Mouse (Mus musculus): Measurements from ENCODE around the gene Ell2.

The Ell2 gene

DNA sequence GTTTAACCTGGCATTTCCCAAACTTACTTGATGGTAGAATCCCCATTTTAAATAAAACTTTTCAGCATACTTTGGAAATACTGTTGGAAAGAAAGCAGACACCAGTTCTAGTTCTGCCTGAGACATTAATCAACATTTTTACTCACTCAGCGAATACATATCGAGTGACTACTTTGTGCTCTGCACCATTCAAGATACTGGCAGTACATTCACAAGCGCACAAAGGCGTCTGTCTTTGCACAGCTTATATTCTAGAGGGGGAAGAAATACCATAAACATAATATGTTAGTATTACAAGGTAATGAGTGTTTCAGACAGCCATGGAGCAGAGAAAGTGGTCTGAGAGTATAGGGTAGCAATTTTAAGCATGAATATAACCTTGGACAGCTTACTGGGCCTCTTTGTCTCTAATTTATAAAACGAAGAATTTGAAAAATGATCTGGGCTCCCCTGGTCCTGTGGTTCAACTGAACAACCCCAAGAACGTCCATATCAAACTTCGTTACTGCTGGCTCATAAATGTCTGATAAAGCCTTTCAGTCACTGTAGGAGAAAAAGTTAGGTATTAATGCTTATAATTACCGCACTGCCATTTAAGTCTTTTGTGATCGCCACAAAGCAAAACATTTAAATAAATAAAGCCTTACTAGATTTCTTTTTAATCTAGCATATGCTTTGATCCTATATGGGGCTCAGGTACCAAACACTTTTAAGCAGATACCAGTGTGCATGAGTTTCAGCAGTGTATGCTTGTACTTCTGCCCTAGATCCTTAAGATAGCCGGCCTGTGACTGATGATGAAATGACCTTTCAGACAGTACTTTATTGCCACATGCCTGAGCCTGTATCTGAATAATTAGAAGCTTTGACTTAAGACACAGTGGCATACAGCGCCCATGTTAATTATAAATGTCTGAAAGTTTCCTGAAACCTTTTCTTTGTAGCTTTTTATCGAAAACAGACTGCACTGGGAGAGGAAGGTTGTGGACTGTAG lies 35.5 kb downstream of the Ell2 start:
- peaks cover 2% of the 10 kb centered on the region; the same call in 1 of the 2 replicates for H3K36me3 ChIP-seq (ENCODE audit: control insufficient read depth, insufficient read depth, low read length, poor library complexity, severe bottlenecking)
- H3K27me3 ChIP-seq (ENCODE audit: control insufficient read depth, insufficient read depth, low read length, poor library complexity, severe bottlenecking): no peaks in the 10 kb centered on the region
- no peak for DNase-seq (ENCODE audit: low read depth, low spot score)

DNA sequence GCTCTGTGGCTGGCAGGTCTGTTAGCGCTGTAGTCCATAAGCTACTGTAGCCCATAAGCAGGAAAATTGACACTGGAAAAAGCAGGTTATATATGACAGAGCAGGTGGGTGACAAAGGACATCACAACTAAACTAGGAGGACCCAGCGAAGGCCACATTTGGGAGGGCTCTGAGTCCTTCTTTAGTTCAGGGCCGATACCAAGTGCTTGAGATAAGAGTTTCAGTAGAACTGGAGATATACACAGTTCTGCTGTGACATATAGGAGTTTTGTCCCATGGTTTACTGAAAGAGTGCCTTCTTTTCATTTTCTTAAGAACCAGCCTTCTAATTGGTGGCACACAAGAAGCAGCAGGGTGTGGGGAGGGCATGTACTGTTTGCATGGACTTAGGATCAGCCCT lies 36.4 kb downstream of the Ell2 start:
- peaks cover 2% of the 10 kb centered on the region; the same call in 1 of the 2 replicates for H3K36me3 ChIP-seq (ENCODE audit: control insufficient read depth, insufficient read depth, low read length, poor library complexity, severe bottlenecking)
- H3K27me3 ChIP-seq (ENCODE audit: control insufficient read depth, insufficient read depth, low read length, poor library complexity, severe bottlenecking): no peaks in the 10 kb centered on the region
- DNase-seq (ENCODE audit: low read depth, low spot score): no peak

DNA sequence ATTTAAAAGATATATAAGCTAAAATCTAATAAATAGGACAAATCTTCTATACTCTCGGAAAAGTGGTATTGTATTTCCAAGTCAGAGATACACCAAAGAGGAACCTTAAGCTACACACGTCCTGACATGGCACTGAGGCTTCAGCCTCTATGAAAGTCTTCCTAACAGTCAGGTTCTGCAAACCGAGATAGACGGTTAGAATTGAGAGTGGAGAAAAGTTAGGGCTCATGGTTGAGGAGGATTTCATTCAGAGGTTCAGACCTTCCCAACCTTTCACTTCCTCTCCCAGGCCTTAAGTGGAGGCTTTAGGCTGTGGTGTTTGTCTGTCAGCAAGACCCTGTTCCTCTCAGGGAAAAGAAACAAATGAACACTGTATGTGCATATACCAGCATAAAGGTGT lies 37.5 kb downstream of the Ell2 start:
- H3K27me3 ChIP-seq (ENCODE audit: control insufficient read depth, insufficient read depth, low read length, poor library complexity, severe bottlenecking): no peaks in the 10 kb centered on the region
- peaks cover 2% of the 10 kb centered on the region; the same call in 1 of the 2 replicates for H3K36me3 ChIP-seq (ENCODE audit: control insufficient read depth, insufficient read depth, low read length, poor library complexity, severe bottlenecking)
- DNase-seq (ENCODE audit: low read depth, low spot score): no peak

DNA sequence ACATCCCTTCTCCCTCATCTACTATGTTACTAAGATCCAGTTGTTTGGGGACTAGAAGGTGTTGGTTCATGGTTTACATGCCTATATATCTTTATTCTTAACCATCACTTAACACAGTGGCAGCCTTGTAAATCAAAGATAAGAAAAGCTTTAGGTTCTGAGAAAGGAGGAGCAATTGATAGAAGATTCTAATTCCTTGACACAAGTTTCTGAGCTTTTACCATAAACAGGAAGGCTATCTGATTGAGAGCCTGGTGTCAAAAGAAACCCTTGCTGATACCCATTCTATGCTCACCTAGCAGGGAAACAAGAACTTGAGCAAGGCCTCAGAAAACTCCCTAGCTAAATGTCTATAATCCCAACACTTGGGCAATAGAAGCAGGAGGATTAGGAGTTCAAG lies 38.8 kb downstream of the Ell2 start:
- Histone ChIP-seq H3K36me3 (ENCODE audit: control insufficient read depth, insufficient read depth, low read length, poor library complexity, severe bottlenecking) (peaks cover 2% of the 10 kb centered on the region; the same call in 1 of the 2 replicates), H3K27me3 (ENCODE audit: control insufficient read depth, insufficient read depth, low read length, poor library complexity, severe bottlenecking) (no peaks in the 10 kb centered on the region)
- no peak for DNase-seq (ENCODE audit: low read depth, low spot score)

DNA sequence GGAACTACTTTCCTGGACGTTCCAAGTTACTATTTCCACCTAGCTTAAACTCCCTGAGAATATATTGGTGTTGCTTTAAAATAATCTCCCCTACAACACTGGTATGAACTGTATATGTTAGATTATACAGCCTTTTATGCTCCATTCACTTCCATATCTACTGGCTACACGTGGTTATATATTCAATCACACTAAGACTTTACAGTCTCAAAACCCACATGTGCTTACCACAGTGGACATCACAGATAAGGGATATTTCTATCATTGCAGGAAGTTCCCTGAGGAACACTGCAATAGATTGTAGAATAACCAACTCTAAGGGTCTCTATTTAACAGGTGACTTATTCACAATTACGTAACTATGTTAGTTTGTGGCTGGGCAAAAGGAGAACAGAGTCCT lies 40.7 kb downstream of the Ell2 start:
- DNase-seq (ENCODE audit: low read depth, low spot score): no peak
- Histone ChIP-seq H3K27me3 (ENCODE audit: control insufficient read depth, insufficient read depth, low read length, poor library complexity, severe bottlenecking) (no peaks in the 10 kb centered on the region), H3K36me3 (ENCODE audit: control insufficient read depth, insufficient read depth, low read length, poor library complexity, severe bottlenecking) (0 out of 2 replicates have a peak, but pooled peaks cover 3% of the 10 kb centered on the region)

DNA sequence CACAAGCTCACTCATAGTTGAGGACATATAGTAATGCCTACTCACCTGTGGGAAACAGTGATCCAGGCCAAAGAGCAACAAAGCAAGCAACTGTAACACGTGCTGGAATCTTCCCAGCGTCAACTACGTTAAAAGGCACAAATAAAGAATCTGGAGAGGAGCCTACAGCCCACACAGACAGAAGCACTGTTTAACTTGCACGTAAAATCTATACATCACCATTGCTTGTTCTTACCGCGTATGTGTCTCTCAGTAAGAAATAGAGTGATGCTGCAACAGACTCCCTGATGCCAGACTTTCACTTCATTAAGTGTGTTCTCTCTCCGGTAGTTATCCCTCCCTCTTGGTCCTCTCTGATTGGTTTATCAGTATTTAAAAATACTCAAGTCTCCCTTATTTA lies 42.1 kb downstream of the Ell2 start:
- H3K27me3 ChIP-seq (ENCODE audit: control insufficient read depth, insufficient read depth, low read length, poor library complexity, severe bottlenecking): no peaks in the 10 kb centered on the region
- H3K36me3 ChIP-seq (ENCODE audit: control insufficient read depth, insufficient read depth, low read length, poor library complexity, severe bottlenecking): 0 out of 2 replicates have a peak, but pooled peaks cover 3% of the 10 kb centered on the region
- DNase-seq (ENCODE audit: low read depth, low spot score): no peak

DNA sequence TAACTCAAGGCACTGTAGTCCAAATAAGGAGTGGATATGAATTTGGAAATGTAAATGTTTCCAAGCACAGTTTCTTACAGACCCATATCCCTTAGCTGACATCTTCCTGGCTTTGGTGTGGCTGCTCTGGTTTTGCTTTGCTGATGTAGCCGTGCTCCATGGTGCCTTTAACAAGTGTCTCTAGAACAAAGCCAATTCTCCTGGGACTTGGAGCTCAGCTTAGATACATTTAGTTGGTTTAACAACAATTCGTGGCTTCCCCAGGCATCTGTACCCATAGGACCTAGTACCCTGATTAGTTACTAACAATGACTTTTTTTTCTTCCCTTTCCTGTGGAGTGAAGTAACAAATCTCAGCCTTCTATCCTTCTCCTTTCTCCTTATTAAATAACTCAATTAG lies 44.2 kb downstream of the Ell2 start:
- Histone ChIP-seq H3K36me3 (ENCODE audit: control insufficient read depth, insufficient read depth, low read length, poor library complexity, severe bottlenecking) (peaks cover 3% of the 10 kb centered on the region; the same call in 1 of the 2 replicates), H3K27me3 (ENCODE audit: control insufficient read depth, insufficient read depth, low read length, poor library complexity, severe bottlenecking) (no peaks in the 10 kb centered on the region)
- DNase-seq (ENCODE audit: low read depth, low spot score): no peak

DNA sequence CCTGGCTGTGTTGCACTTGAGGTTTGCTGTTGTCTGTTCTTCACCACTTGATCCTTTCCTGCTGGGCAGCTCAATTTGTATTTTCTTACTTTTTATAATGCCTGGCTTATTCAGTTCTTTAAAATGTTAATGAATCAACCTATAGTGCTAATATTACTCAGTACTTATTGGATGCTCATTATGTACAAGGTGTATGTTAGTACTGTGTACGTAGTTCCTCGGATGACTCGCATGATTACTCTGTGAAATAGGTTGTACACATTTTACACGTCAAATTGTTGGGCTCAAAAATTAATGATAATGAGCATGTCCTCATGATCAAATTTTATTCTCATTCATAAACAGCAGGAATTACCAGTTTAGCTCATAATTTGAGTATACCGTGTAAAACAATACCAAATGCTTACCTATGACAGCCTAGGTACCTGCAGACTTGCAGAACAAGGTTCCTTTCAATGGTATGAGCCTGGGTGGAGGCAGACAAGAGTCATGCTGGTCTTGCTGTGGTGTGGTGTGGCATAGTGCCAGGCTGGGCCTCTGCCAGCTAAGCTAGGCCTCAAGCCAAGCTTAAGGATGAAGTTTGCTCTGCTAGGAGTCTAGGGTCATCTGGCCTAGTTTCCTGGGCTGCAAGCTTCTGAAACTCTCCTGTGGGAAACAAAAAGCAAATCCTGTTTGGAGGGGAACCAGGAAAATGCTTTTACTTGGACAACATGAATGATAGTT lies 45.8 kb downstream of the Ell2 start:
- no peak for DNase-seq (ENCODE audit: low read depth, low spot score)
- Histone ChIP-seq H3K27me3 (ENCODE audit: control insufficient read depth, insufficient read depth, low read length, poor library complexity, severe bottlenecking) (no peaks in the 10 kb centered on the region), H3K36me3 (ENCODE audit: control insufficient read depth, insufficient read depth, low read length, poor library complexity, severe bottlenecking) (peaks cover 6% of the 10 kb centered on the region; the same call in 1 of the 2 replicates)

DNA sequence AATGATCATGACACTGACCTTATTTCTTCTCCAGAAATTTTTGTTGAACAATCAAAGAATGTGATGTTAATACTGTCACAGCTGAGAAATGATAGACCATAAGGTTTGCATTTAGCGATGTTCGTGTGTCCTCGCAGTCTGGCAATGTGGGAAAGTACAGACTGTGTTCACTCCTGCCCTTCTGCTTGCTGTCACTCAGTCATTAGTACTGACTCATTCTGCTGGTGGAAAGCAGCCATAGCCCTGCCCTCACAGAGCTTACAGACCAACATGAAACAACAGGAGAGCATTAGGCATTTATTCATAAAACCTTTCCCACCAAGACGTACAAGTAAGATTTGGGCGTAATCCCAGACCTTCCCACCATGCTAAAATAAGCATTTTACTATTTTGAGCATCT lies 47.8 kb downstream of the Ell2 start:
- peaks cover 6% of the 10 kb centered on the region; the same call in 1 of the 2 replicates for H3K36me3 ChIP-seq (ENCODE audit: control insufficient read depth, insufficient read depth, low read length, poor library complexity, severe bottlenecking)
- no peak for DNase-seq (ENCODE audit: low read depth, low spot score)
- H3K27me3 ChIP-seq (ENCODE audit: control insufficient read depth, insufficient read depth, low read length, poor library complexity, severe bottlenecking): no peaks in the 10 kb centered on the region

DNA sequence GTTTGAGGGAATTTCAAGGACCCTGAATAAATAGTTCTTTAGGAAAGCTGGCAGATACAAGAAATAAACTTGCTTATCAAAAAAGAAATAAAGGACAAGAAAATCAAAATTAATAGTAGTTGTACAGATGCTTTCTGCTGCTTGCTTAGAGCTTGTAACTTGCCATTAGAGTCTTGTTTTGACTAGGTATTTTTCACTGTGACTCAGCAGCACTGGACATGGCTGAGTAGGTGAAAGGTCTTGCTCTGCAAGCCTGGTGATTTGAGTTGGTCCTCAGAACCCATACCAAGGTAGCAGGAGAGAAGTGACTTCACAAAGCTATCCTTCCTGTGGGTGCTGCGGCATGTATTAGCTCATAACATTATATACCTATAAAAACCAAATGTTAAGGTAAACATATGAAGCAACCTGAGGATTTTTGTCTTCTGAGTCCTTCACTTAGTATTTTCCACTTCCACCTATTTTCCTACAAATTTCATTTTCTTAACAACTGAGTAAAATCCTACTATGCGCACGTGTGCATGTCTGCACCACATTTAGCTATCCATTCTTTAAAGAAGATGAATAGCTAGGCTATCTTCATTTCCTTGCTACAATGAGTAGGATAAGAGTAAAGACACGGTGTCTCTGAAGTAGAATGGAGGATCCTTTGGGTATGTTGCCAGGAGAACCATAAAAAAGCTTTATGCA lies 54.4 kb downstream of the Ell2 start:
- Histone ChIP-seq H3K27me3 (ENCODE audit: control insufficient read depth, insufficient read depth, low read length, poor library complexity, severe bottlenecking) (no peaks in the 10 kb centered on the region), H3K36me3 (ENCODE audit: control insufficient read depth, insufficient read depth, low read length, poor library complexity, severe bottlenecking) (peaks cover 6% of the 10 kb centered on the region)
- DNase-seq (ENCODE audit: low read depth, low spot score): no peak

DNA sequence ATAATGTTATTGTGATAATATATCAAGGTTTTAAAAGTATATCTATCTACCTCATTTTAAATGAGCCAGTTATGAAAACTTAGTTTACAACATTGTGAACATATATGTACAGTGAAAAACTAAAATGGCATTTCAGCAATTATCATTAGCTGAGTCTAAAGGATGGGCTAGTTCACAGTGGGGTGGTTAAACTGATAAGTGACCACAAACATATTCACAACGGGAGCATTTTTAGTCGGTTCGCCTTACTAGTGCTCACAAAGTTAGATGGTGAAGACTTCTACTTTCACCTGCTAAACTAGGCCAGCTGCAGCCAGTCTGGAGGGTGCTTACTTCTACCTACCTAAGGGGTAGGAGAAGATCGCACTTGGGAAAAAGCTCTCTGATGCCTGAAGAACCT lies 56.2 kb downstream of the Ell2 start:
- peaks cover 4% of the 10 kb centered on the region; the same call in 1 of the 2 replicates for H3K36me3 ChIP-seq (ENCODE audit: control insufficient read depth, insufficient read depth, low read length, poor library complexity, severe bottlenecking)
- no peak for DNase-seq (ENCODE audit: low read depth, low spot score)
- no peaks in the 10 kb centered on the region for H3K27me3 ChIP-seq (ENCODE audit: control insufficient read depth, insufficient read depth, low read length, poor library complexity, severe bottlenecking)

DNA sequence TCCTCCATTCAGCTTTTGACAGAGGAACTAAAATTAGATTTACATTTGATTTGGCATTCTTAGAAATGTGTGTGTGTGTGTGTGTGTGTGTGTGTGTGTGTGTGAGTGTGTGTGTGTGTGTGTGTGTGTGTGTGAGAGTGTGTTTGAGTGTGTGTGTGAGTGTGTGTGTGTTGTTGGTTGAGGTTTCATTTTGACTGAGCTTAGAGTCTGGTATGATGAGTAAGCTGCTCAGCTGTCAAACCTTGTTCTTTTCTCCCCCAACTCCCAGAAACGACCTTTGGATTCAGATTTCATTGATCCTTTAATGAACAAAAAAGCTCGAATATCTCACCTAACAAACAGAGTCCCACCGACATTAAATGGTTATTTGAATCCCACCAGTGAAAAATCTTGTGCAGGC lies 56.7 kb downstream of the Ell2 start:
- H3K36me3 ChIP-seq (ENCODE audit: control insufficient read depth, insufficient read depth, low read length, poor library complexity, severe bottlenecking): peaks cover 4% of the 10 kb centered on the region; the same call in 1 of the 2 replicates
- no peak for DNase-seq (ENCODE audit: low read depth, low spot score)
- H3K27me3 ChIP-seq (ENCODE audit: control insufficient read depth, insufficient read depth, low read length, poor library complexity, severe bottlenecking): no peaks in the 10 kb centered on the region

DNA sequence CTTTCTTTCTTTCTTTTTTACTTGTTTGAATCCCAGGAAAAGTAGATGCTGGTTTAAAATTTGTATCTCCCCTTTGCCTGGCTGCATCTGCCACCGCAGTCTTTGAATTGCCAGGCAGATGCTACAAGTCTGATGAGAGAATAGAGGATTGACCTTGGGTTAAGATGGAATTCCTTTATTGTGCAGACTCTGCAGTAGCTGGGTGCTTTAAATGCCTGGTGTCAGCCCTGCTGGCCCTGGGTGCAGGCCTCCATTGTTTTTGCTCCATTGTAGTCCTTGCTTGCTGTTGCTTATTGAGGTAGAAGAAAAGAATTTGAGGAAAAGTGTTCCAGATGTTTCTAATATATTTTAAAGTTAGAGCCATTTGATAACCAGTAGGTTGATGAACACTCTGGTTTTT lies 59.2 kb downstream of the Ell2 start:
- H3K27me3 ChIP-seq (ENCODE audit: control insufficient read depth, insufficient read depth, low read length, poor library complexity, severe bottlenecking): no peaks in the 10 kb centered on the region
- DNase-seq (ENCODE audit: low read depth, low spot score): no peak
- peaks cover 6% of the 10 kb centered on the region; the same call in 1 of the 2 replicates for H3K36me3 ChIP-seq (ENCODE audit: control insufficient read depth, insufficient read depth, low read length, poor library complexity, severe bottlenecking)

DNA sequence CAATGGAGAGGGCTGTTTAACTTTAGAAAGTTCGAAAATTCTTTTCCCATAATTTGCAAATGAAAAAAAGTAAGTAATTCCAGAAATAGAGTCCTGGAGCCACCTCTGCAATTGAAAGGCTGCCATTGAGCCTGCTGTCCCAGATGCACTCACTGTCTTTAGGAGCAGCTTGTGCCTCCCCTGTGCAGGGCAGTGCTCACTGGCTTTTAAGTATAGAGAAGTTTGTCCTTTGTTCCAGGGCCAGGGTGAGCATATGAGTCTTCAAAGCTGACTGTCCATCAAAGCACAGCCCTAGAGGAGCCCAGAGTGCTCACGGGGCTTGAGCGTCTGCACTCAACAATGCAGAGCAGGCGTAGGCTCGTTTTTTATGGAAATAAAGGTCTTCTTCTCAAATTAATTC lies 59.7 kb downstream of the Ell2 start:
- no peak for DNase-seq (ENCODE audit: low read depth, low spot score)
- Histone ChIP-seq H3K27me3 (ENCODE audit: control insufficient read depth, insufficient read depth, low read length, poor library complexity, severe bottlenecking) (no peaks in the 10 kb centered on the region), H3K36me3 (ENCODE audit: control insufficient read depth, insufficient read depth, low read length, poor library complexity, severe bottlenecking) (peaks cover 6% of the 10 kb centered on the region; the same call in 1 of the 2 replicates)

Measured in splenic B cell, adult 2 months (primary cell).